Comparison of ENCODE assay signal across 8 mouse cellular contexts in genomic region chr14:52015445-52016100, GRCm38 (mm10). TPM values are rescaled to one million over a fixed set of nuclear protein-coding genes. Genes with fewer than 3 reads are reported as not detected.
DNase-seq lines count a peak whose midpoint lies in the region; ATAC-seq and TF ChIP-seq lines count a peak whose summit lies in the region.

Gene Tmem253 (plus strand): TSS chr14:52015658.

- no peaks in the 10 kb centered on the region for H3K36me3 ChIP-seq in kidney, postnatal 0 days (ENCODE audit: insufficient read depth, low read length)
- H3K36me3 ChIP-seq in embryonic facial prominence, embryonic 11.5 days (replicated peaks; ENCODE audit: control insufficient read depth, insufficient read depth, low read depth, low read length), result no peaks in the 10 kb centered on the region; the same call in 1 of the 2 replicates
- H3K36me3 ChIP-seq in hindbrain, postnatal 0 days (ENCODE audit: insufficient read depth, low read length), result no peaks in the 10 kb centered on the region

- WGBS in kidney, postnatal 0 days, result 13% methylated on average over 6 of the region's 6 CpGs
- WGBS in embryonic facial prominence, embryonic 11.5 days, result 46% methylated on average over 6 of the region's 6 CpGs
- 22% methylated on average over 6 of the region's 6 CpGs for WGBS in hindbrain, postnatal 0 days

- peaks cover 37% of the 10 kb centered on the region for H3K4me1 ChIP-seq in kidney, postnatal 0 days (replicated peaks; ENCODE audit: insufficient read depth, low read length)
- H3K4me1 ChIP-seq in embryonic facial prominence, embryonic 11.5 days (ENCODE audit: control insufficient read depth, insufficient read depth, low read length), result peaks cover 6% of the 10 kb centered on the region; the same call in 1 of the 2 replicates
- peaks cover 33% of the 10 kb centered on the region for H3K4me1 ChIP-seq in hindbrain, postnatal 0 days (ENCODE audit: insufficient read depth, low read length)

- peak within 1 kb of the TSS; percentile 97 for H3K27ac ChIP-seq in kidney, postnatal 0 days
- peak within 1 kb of the TSS; percentile 99 for H3K27ac ChIP-seq in embryonic facial prominence, embryonic 11.5 days (replicated peaks; ENCODE audit: low read depth, low read length)
- H3K27ac ChIP-seq in hindbrain, postnatal 0 days, result peak within 1 kb of the TSS; percentile 96

- H3K4me3 ChIP-seq in kidney, postnatal 0 days (replicated peaks; ENCODE audit: low read depth, low read length), result peak within 1 kb of the TSS; percentile 84
- H3K4me3 ChIP-seq in embryonic facial prominence, embryonic 11.5 days (ENCODE audit: low read depth, low read length), result peak within 1 kb of the TSS; percentile 81
- peak within 1 kb of the TSS; percentile 68 for H3K4me3 ChIP-seq in hindbrain, postnatal 0 days (ENCODE audit: low read length)

- no peaks in the 10 kb centered on the region for H3K9me3 ChIP-seq in kidney, postnatal 0 days (replicated peaks; ENCODE audit: low read length)
- H3K9me3 ChIP-seq in embryonic facial prominence, embryonic 11.5 days (replicated peaks; ENCODE audit: control insufficient read depth, low read length), result no peaks in the 10 kb centered on the region
- H3K9me3 ChIP-seq in hindbrain, postnatal 0 days (ENCODE audit: low read length), result no peaks in the 10 kb centered on the region

- ATAC-seq in kidney, postnatal 0 days (replicated peaks; ENCODE audit: low FRiP score, low read depth), result no peak
- ATAC-seq in embryonic facial prominence, embryonic 11.5 days (replicated peaks; ENCODE audit: insufficient number of reproducible peaks, low FRiP score, low TSS enrichment, low read depth), result no peak
- no peak for ATAC-seq in hindbrain, postnatal 0 days

- TF ChIP-seq CTCF in kidney, postnatal 0 days (IDR thresholded peaks at IDR 0.05; ENCODE audit: low read depth), result no peak
- no peak for TF ChIP-seq CTCF in hindbrain, postnatal 0 days (IDR thresholded peaks at IDR 0.05; ENCODE audit: low read depth)

- peak within 1 kb of the TSS; percentile 91 for H3K9ac ChIP-seq in kidney, postnatal 0 days (ENCODE audit: low read depth, low read length)
- H3K9ac ChIP-seq in embryonic facial prominence, embryonic 11.5 days (replicated peaks; ENCODE audit: low read length), result peak within 1 kb of the TSS; percentile 90
- peak within 1 kb of the TSS; percentile 80 for H3K9ac ChIP-seq in hindbrain, postnatal 0 days (replicated peaks; ENCODE audit: low read length)

- no peaks in the 10 kb centered on the region for H3K27me3 ChIP-seq in kidney, postnatal 0 days (ENCODE audit: insufficient read depth, low read length)
- H3K27me3 ChIP-seq in embryonic facial prominence, embryonic 11.5 days (ENCODE audit: control insufficient read depth, insufficient read depth, low read length), result no peaks in the 10 kb centered on the region
- H3K27me3 ChIP-seq in hindbrain, postnatal 0 days (ENCODE audit: insufficient read depth, low read length), result no peaks in the 10 kb centered on the region

- H3K4me2 ChIP-seq in kidney, postnatal 0 days (ENCODE audit: low read length), result peak within 1 kb of the TSS; percentile 67
- H3K4me2 ChIP-seq in embryonic facial prominence, embryonic 11.5 days (ENCODE audit: low read depth, low read length), result peak within 1 kb of the TSS; percentile 66
- peak within 1 kb of the TSS; percentile 74 for H3K4me2 ChIP-seq in hindbrain, postnatal 0 days (ENCODE audit: low read depth, low read length)

- DNase-seq in kidney, postnatal 0 days (ENCODE audit: low spot score), result no peak
- no peak for DNase-seq in kidney, postnatal 36 days
- DNase-seq in embryonic facial prominence, embryonic 11.5 days (ENCODE audit: low spot score), result no peak
- DNase-seq in hindbrain, postnatal 0 days (ENCODE audit: low spot score), result no peak
- peak; percentile 15 for DNase-seq in neural tube, embryonic 10.5 days (ENCODE audit: extremely low spot score, low spot score)
- no peak for DNase-seq in right cerebral cortex, adult 2 months (ENCODE audit: low spot score in 2 of 2)
- DNase-seq in left cerebral cortex, adult 8-10 months (ENCODE audit: low spot score in 2 of 2), result no peak
- no peak for DNase-seq in ovary, postnatal 14 days (ENCODE audit: low spot score)

RNA-seq across cellular contexts. Expression of gene Tmem253, which starts in this region (rescaled TPM):
- polyA plus RNA-seq in kidney, postnatal 0 days (2015; fragmentation: Nextera tagmentation; extraction: Ambion mirVana), result 1.7 and 2.3 TPM in 2 replicates
- 0.35 and 1.5 TPM in 2 replicates for polyA plus RNA-seq in embryonic facial prominence, embryonic 11.5 days (2014; fragmentation: Nextera tagmentation; extraction: Ambion mirVana)
- not detected in 2 replicates for total RNA-seq in hindbrain, postnatal 0 days (2014; rRNA removed)
- 0.51 and 0.53 TPM in 2 replicates for polyA plus RNA-seq in hindbrain, postnatal 0 days (2015; fragmentation: Nextera tagmentation; extraction: Ambion mirVana)
- under 1 TPM in 2 of 4 experiments, not detected in 2; 0.51 to 0.59 TPM for total RNA-seq in left cerebral cortex, adult 8-10 months (2022)
